Mouse (Mus musculus) inflammation-experienced regulatory T-cells, adult 16 weeks (primary cell): Measurements from ENCODE around the gene Tmbim4. TPM values are rescaled to one million over a fixed set of nuclear protein-coding genes. Genes with fewer than 3 reads are reported as not detected.

Experiments used
- polyA plus RNA-seq: library from polyadenylated mRNA; unstranded; fragments of 100-300 nt; shearing (Covaris generic); gene quantifications from one replicate; pipeline ENCODE4 v1.2.1, GENCODE M21; 2017

Gene Tmbim4
- polyA plus RNA-seq = 206 TPM

DNA sequence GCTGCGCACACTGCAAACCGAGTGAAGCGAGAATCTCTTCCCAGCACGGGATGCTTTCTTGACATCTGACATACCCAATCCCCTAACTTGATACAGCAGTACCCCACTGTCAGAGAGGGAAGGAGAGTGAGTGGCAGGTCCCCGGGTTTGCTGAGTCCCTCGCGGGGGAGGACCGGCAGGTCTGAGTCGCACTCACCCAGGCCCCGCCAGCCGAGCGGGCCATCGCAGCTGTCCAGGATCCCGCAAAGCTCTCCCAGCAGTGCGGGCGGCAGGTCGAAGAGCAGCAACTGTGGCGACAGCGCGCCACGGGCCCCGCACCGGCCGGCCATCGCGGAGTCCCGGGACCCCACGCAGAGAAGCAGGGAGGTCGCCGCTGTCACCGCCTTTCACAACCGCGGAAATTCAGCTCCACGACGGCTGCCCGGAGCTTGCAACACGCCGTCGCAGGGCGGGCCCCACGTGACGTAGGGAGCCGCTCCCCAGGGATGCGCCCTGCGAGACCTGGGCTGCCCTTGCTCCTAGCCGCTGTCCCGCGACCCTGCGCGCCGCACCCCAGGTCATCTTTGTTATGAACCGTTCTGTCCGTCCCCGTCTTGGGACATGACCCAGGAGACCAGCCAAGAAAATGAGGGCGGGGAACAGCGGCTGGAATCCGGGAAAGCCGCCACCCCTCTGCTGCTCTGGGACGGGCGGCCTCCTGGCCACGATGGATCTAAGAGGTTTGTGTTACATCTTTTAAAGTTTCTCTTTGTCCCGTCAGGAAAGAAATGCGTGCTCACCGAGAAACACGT is at the start of gene Tmbim4:
TSS of gene Tmbim4 (plus strand) at position 460 of the 791 bp plus-strand sequence.

DNA sequence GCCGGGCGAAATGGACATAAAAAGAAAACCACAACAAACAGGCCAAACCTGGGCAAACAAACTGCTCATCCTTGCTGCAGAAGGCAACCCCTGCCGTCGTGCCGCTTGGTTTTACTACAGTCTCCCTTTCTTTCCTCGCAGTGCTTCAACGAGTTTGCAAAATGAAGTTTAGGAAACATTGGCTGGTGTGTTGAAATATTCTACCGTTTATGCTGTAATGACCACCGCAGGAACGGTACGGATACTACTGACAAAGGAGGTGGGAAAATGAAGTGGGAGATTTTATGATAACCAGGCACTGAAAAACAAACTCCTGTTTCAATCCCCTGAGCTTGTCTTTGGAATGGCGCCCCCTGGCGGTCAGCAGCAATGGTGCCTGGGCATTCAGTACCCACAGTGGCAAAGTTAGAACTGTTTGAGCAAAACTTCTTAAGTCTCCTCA is 592 bp downstream of the Tmbim4 start, which contains the start of gene Irak3:
TSS of gene Irak3 (minus strand) at position 170 of the 442 bp plus-strand sequence.

DNA sequence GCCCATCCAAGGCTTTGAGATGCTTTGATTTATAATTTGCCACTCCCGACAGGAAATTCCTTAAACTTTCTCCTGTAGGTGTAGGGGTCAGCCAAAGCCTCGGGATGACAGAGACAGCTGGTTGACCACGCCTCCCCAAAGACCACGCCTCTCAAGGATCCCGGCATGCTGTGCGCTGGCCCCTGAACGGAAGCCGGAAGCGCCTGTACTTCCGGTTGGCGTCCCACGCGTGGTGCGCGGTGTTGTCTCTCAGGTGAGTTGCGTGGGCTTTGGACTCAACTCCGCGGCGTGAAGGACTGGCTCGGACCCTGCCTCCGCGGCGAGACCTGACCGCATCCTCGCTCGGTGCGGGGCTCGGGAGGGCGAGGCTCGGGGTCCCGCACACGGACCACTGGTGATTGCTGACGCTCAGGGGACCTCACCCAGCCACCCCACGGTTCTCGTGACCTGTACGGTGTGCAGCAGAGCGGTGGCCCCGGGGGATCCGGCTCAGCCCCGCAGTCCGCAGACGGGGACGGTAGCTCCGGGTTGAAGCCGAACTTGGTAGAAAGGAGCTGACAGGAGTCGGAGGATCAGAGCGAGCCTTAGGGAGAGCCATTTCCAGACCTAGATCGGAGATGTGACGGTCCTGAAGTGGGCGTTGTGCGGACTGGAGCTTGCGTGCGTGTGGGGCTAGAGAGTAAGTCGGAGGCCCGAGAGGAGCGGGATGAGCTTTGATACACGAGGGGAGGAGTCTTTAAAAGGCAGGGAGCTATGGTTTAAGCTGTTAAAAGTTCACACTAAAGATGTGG is 25.7 kb downstream of the Tmbim4 start, which contains the start of gene Llph:
TSS of gene Llph (plus strand) at position 200 of the 791 bp plus-strand sequence.

Other genes with a start within 250 kb of the Tmbim4 start
- 30.6 TPM for gene Helb, start 88.6 kb upstream of the Tmbim4 start, polyA plus RNA-seq
- 9.1 TPM for gene Irak3, start 540 bp downstream of the Tmbim4 start, polyA plus RNA-seq
- gene Llph, start 25.5 kb downstream of the Tmbim4 start, polyA plus RNA-seq = 89.0 TPM